Mouse (Mus musculus) ES-E14 (cell line): ENCODE measurements around the gene Fars2. TPM values are rescaled to one million over a fixed set of nuclear protein-coding genes. Genes with fewer than 3 reads are reported as not detected.

Experiments used
- DNase-seq: peaks from one replicate; pipeline ENCODE4 v3.0.0-alpha.2; 2013; ENCODE audit warnings: low read depth, low spot score
- H3K27ac ChIP-seq: 2 replicates; pipeline ENCODE4 v1.5.1; 2012; ENCODE audit warnings: low read depth, mild to moderate bottlenecking, low read length, moderate library complexity, mixed read lengths; ENCODE audit not compliant: poor library complexity, insufficient read depth, severe bottlenecking
- H3K36me3 ChIP-seq: 2 replicates; pipeline ENCODE4 v1.6.1; 2012; ENCODE audit warnings: mild to moderate bottlenecking, low read length, moderate library complexity, mixed read lengths; ENCODE audit not compliant: control insufficient read depth, poor library complexity, insufficient read depth, severe bottlenecking
- H3K4me1 ChIP-seq, 2 experiments: fragments of 150-350 bp in 1 of 2; sonication (generic) in 1 of 2; 2 replicates each; pipeline ENCODE4 v1.6.1; 2012; ENCODE audit warnings: low read length in 2 of 2, mild to moderate bottlenecking in 1 of 2, mixed read lengths in 1 of 2; ENCODE audit not compliant: control insufficient read depth in 2 of 2, insufficient read depth in 2 of 2, poor library complexity in 1 of 2
- H3K4me3 ChIP-seq, 2 experiments: fragments of 150-350 bp in 1 of 2; sonication (generic) in 1 of 2; 2 replicates each; pipeline ENCODE4 v1.5.1; 2012; ENCODE audit warnings: low read length in 2 of 2, low read depth in 1 of 2, mild to moderate bottlenecking in 1 of 2, mixed read lengths in 1 of 2; ENCODE audit not compliant: insufficient read depth in 1 of 2, poor library complexity in 1 of 2, severe bottlenecking in 1 of 2
- H3K9ac ChIP-seq: 2 replicates; pipeline ENCODE4 v1.6.1; 2012; ENCODE audit warnings: low read depth, mild to moderate bottlenecking, low read length, mixed read lengths; ENCODE audit not compliant: poor library complexity, insufficient read depth, severe bottlenecking
- H3K9me3 ChIP-seq: fragments of 150-350 bp; sonication (generic); 2 replicates; pipeline ENCODE4 v1.6.1; 2012; ENCODE audit warnings: low read depth, mild to moderate bottlenecking, low read length; ENCODE audit not compliant: control insufficient read depth, insufficient read depth
- CHD2 ChIP-seq: IDR thresholded peaks from 2 replicates; pipeline ENCODE4 v1.6.1; 2014; ENCODE audit warnings: mild to moderate bottlenecking, low read depth, low read length, inconsistent platforms
- HCFC1 ChIP-seq: IDR thresholded peaks from 2 replicates; pipeline ENCODE4 v1.6.1; 2012; ENCODE audit warnings: low read length, inconsistent platforms, borderline replicate concordance; ENCODE audit not compliant: insufficient read depth
- MAFK ChIP-seq: IDR thresholded peaks from 2 replicates; pipeline ENCODE4 v1.6.1; 2014; ENCODE audit warnings: mild to moderate bottlenecking, low read depth, low read length, inconsistent platforms; ENCODE audit not compliant: insufficient read depth
- ZC3H11A ChIP-seq: IDR thresholded peaks from 2 replicates; pipeline ENCODE4 v1.6.1; 2012; ENCODE audit warnings: low read depth, mild to moderate bottlenecking, inconsistent platforms, low read length, borderline replicate concordance
- ZNF384 ChIP-seq: IDR thresholded peaks from 2 replicates; pipeline ENCODE4 v1.6.1; 2012; ENCODE audit warnings: low read depth, low read length, inconsistent platforms
- in situ Hi-C, 2 experiments: fragments of 600-800 bp; cut with MboI; formaldehyde crosslinking; loops; one replicate each; pipeline ENCODE4 v1.15.1; 2025; ENCODE audit warnings: low sequenced_read_pairs in 2 of 2, inconsistent platforms in 1 of 2; ENCODE audit not compliant: unreplicated experiment in 2 of 2
- total RNA-seq: library from RNA; depleted of rRNA; stranded (reverse); fragments of 300-350 nt; gene quantifications from 2 replicates; pipeline ENCODE4 v1.2.3, GENCODE M21; 2012

Gene Fars2
- total RNA-seq, 1 experiment, result 22.0 TPM

GRCm38 (mm10) chr13:36466515-36466921, 349.3 kb downstream of the Fars2 start:
- H3K36me3 ChIP-seq, result no peaks in the 10 kb centered on the region
- H3K9ac ChIP-seq, result no peak overlapping the region
- in situ Hi-C loops, result no loop called here
- no peak for TF ChIP-seq MAFK
- TF ChIP-seq CHD2, result no peak
- no peak for TF ChIP-seq ZNF384
- TF ChIP-seq HCFC1, result no peak
- no peak for TF ChIP-seq ZC3H11A
- H3K4me3 ChIP-seq, result no peak overlapping the region
- H3K27ac ChIP-seq, result no peak overlapping the region
- no peaks in the 10 kb centered on the region for H3K4me1 ChIP-seq
- DNase-seq, result no peak
- H3K9me3 ChIP-seq, result no peaks in the 10 kb centered on the region

DNA sequence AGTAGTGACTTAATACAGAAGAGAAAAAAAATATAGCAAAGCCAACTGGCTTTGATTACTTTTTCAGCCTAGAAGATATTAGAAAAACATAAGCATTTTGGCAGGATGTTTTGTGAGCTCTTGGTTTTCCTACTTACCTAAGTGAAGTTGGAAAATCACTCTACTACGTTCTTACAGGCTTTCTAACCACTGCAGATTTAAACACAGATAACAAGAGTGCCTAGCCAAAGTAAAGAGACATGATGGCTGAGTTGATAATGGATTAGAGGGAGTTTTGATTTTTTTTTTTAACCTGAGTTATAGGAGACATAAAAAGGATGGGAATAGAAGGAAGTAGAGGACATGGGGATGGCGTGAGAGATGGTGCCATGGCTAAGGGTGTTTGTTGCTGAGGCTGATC, 350.6 kb downstream of the Fars2 start:
- in situ Hi-C loops, result no loop called here
- Histone ChIP-seq H3K36me3 (no peaks in the 10 kb centered on the region), H3K4me3 (no peak overlapping the region), H3K4me1 (no peaks in the 10 kb centered on the region), H3K9me3 (no peaks in the 10 kb centered on the region), H3K9ac (no peak overlapping the region), H3K27ac (no peak overlapping the region)
- DNase-seq, result no peak
- TF ChIP-seq HCFC1 (no peak), CHD2 (no peak), ZC3H11A (no peak), MAFK (no peak), ZNF384 (no peak)

- H3K27ac ChIP-seq, result no peak overlapping the region
- no peaks in the 10 kb centered on the region for H3K4me1 ChIP-seq
- H3K4me3 ChIP-seq, result no peak overlapping the region
- no peaks in the 10 kb centered on the region for H3K9me3 ChIP-seq
- in situ Hi-C loops, result no loop called here
- no peak for DNase-seq
- H3K9ac ChIP-seq, result no peak overlapping the region
- H3K36me3 ChIP-seq, result no peaks in the 10 kb centered on the region
- TF ChIP-seq HCFC1, result no peak
- TF ChIP-seq MAFK, result no peak
- no peak for TF ChIP-seq ZC3H11A
- no peak for TF ChIP-seq ZNF384
- TF ChIP-seq CHD2, result no peak
Observed at GRCm38 (mm10) chr13:36468963-36469362, 351.8 kb downstream of the Fars2 start.

GRCm38 (mm10) chr13:36469412-36470125, 352.4 kb downstream of the Fars2 start:
- TF ChIP-seq MAFK (no peak), HCFC1 (no peak), CHD2 (no peak), ZNF384 (no peak), ZC3H11A (no peak)
- Histone ChIP-seq H3K9ac (no peak overlapping the region), H3K4me1 (no peaks in the 10 kb centered on the region), H3K9me3 (no peaks in the 10 kb centered on the region), H3K27ac (no peak overlapping the region), H3K36me3 (no peaks in the 10 kb centered on the region), H3K4me3 (no peak overlapping the region)
- no peak for DNase-seq
- in situ Hi-C loops, result no loop called here
